Mouse (Mus musculus): Measurements from ENCODE around the gene Eml5. TPM values are rescaled to one million over a fixed set of nuclear protein-coding genes. Genes with fewer than 3 reads are reported as not detected.

Gene Eml5
- polyA plus RNA-seq, 1 experiment from 2014 or later, result 5.4 TPM

- H3K4me3 ChIP-seq, result no peak overlapping the region
- no peaks in the 10 kb centered on the region for H3K27me3 ChIP-seq (replicated peaks)
- no peak for ATAC-seq (ENCODE audit: insufficient number of reproducible peaks, low FRiP score)
- no peak overlapping the region for H3K27ac ChIP-seq (ENCODE audit: poor library complexity, severe bottlenecking)
- WGBS, result 3% methylated on average over 1 of the region's 1 CpGs
- H3K36me3 ChIP-seq, result no peaks in the 10 kb centered on the region
- H3K4me2 ChIP-seq, result no peak overlapping the region
- no peaks in the 10 kb centered on the region for H3K4me1 ChIP-seq (replicated peaks)
- H3K9ac ChIP-seq, result no peak overlapping the region
- no peaks in the 10 kb centered on the region for H3K9me3 ChIP-seq (replicated peaks)
These were observed 16.8 kb downstream of the Eml5 start for GRCm38 (mm10) chr12:98884515-98884914.

GRCm38 (mm10) chr12:98881796-98882195, 19.5 kb downstream of the Eml5 start:
- Histone ChIP-seq H3K9ac (no peak overlapping the region), H3K4me1 (replicated peaks) (no peaks in the 10 kb centered on the region), H3K27me3 (replicated peaks) (no peaks in the 10 kb centered on the region), H3K27ac (ENCODE audit: poor library complexity, severe bottlenecking) (no peak overlapping the region), H3K4me2 (no peak overlapping the region), H3K4me3 (no peak overlapping the region), H3K9me3 (replicated peaks) (no peaks in the 10 kb centered on the region), H3K36me3 (no peaks in the 10 kb centered on the region)
- no peak for ATAC-seq (ENCODE audit: insufficient number of reproducible peaks, low FRiP score)
- 52% methylated on average over 5 of the region's 5 CpGs for WGBS

- Histone ChIP-seq H3K4me2 (no peak overlapping the region), H3K36me3 (no peaks in the 10 kb centered on the region), H3K27me3 (replicated peaks) (no peaks in the 10 kb centered on the region), H3K9me3 (replicated peaks) (no peaks in the 10 kb centered on the region), H3K4me3 (no peak overlapping the region), H3K9ac (no peak overlapping the region), H3K27ac (ENCODE audit: poor library complexity, severe bottlenecking) (no peak overlapping the region), H3K4me1 (replicated peaks) (no peaks in the 10 kb centered on the region)
- ATAC-seq (ENCODE audit: insufficient number of reproducible peaks, low FRiP score), result no peak
- 81% methylated on average over 1 of the region's 1 CpGs for WGBS
These were observed 22.6 kb downstream of the Eml5 start for GRCm38 (mm10) chr12:98878693-98879092.

GRCm38 (mm10) chr12:98875216-98875615, 26.1 kb downstream of the Eml5 start:
- Histone ChIP-seq H3K27ac (ENCODE audit: poor library complexity, severe bottlenecking) (no peak overlapping the region), H3K4me3 (no peak overlapping the region), H3K36me3 (no peaks in the 10 kb centered on the region), H3K9me3 (replicated peaks) (no peaks in the 10 kb centered on the region), H3K27me3 (replicated peaks) (no peaks in the 10 kb centered on the region), H3K4me1 (replicated peaks) (no peaks in the 10 kb centered on the region), H3K9ac (no peak overlapping the region), H3K4me2 (no peak overlapping the region)
- WGBS, result 65% methylated on average over 2 of the region's 2 CpGs
- no peak for ATAC-seq (ENCODE audit: insufficient number of reproducible peaks, low FRiP score)

GRCm38 (mm10) chr12:98872836-98873235, 28.4 kb downstream of the Eml5 start:
- Histone ChIP-seq H3K4me3 (no peak overlapping the region), H3K9me3 (replicated peaks) (no peaks in the 10 kb centered on the region), H3K4me1 (replicated peaks) (0 out of 2 replicates have a peak, but pooled peaks cover 4% of the 10 kb centered on the region), H3K4me2 (no peak overlapping the region), H3K9ac (no peak overlapping the region), H3K27me3 (replicated peaks) (no peaks in the 10 kb centered on the region), H3K36me3 (no peaks in the 10 kb centered on the region), H3K27ac (ENCODE audit: poor library complexity, severe bottlenecking) (no peak overlapping the region)
- WGBS, result 90% methylated on average over 10 of the region's 10 CpGs
- ATAC-seq (ENCODE audit: insufficient number of reproducible peaks, low FRiP score), result no peak

- Histone ChIP-seq H3K4me3 (no peak overlapping the region), H3K4me2 (no peak overlapping the region), H3K36me3 (peaks cover 9% of the 10 kb centered on the region; the same call in 1 of the 2 replicates), H3K27me3 (replicated peaks) (no peaks in the 10 kb centered on the region), H3K9me3 (replicated peaks) (no peaks in the 10 kb centered on the region), H3K9ac (no peak overlapping the region), H3K27ac (ENCODE audit: poor library complexity, severe bottlenecking) (no peak overlapping the region), H3K4me1 (replicated peaks) (0 out of 2 replicates have a peak, but pooled peaks cover 4% of the 10 kb centered on the region)
- 76% methylated on average over 4 of the region's 4 CpGs for WGBS
- no peak for ATAC-seq (ENCODE audit: insufficient number of reproducible peaks, low FRiP score)
These were observed 37.8 kb downstream of the Eml5 start for GRCm38 (mm10) chr12:98863436-98863835.

GRCm38 (mm10) chr12:98860316-98860715, 41.0 kb downstream of the Eml5 start:
- Histone ChIP-seq H3K4me2 (no peak overlapping the region), H3K4me1 (replicated peaks) (no peaks in the 10 kb centered on the region), H3K4me3 (no peak overlapping the region), H3K36me3 (peaks cover 9% of the 10 kb centered on the region; the same call in 1 of the 2 replicates), H3K27me3 (replicated peaks) (no peaks in the 10 kb centered on the region), H3K9ac (no peak overlapping the region), H3K9me3 (replicated peaks) (no peaks in the 10 kb centered on the region), H3K27ac (ENCODE audit: poor library complexity, severe bottlenecking) (no peak overlapping the region)
- ATAC-seq (ENCODE audit: insufficient number of reproducible peaks, low FRiP score), result no peak
- 77% methylated on average over 2 of the region's 2 CpGs for WGBS

GRCm38 (mm10) chr12:98850767-98851166, 50.5 kb downstream of the Eml5 start:
- Histone ChIP-seq H3K9ac (no peak overlapping the region), H3K9me3 (replicated peaks) (no peaks in the 10 kb centered on the region), H3K4me1 (replicated peaks) (no peaks in the 10 kb centered on the region), H3K27ac (ENCODE audit: poor library complexity, severe bottlenecking) (no peak overlapping the region), H3K4me3 (no peak overlapping the region), H3K36me3 (no peaks in the 10 kb centered on the region), H3K27me3 (replicated peaks) (no peaks in the 10 kb centered on the region), H3K4me2 (no peak overlapping the region)
- ATAC-seq (ENCODE audit: insufficient number of reproducible peaks, low FRiP score), result no peak
- WGBS, result 28% methylated on average over 3 of the region's 3 CpGs

GRCm38 (mm10) chr12:98844774-98845173, 56.5 kb downstream of the Eml5 start:
- 81% methylated on average over 3 of the region's 3 CpGs for WGBS
- no peak for ATAC-seq (ENCODE audit: insufficient number of reproducible peaks, low FRiP score)
- no peak overlapping the region for H3K27ac ChIP-seq (ENCODE audit: poor library complexity, severe bottlenecking)
- no peak overlapping the region for H3K9ac ChIP-seq
- 0 out of 2 replicates have a peak, but pooled peaks cover 5% of the 10 kb centered on the region for H3K36me3 ChIP-seq
- H3K27me3 ChIP-seq (replicated peaks), result no peaks in the 10 kb centered on the region
- H3K4me2 ChIP-seq, result no peak overlapping the region
- H3K9me3 ChIP-seq (replicated peaks), result no peaks in the 10 kb centered on the region
- H3K4me3 ChIP-seq, result no peak overlapping the region
- no peaks in the 10 kb centered on the region for H3K4me1 ChIP-seq (replicated peaks)

GRCm38 (mm10) chr12:98840135-98840534, 61.1 kb downstream of the Eml5 start:
- 77% methylated on average over 3 of the region's 3 CpGs for WGBS
- H3K4me1 ChIP-seq (replicated peaks), result no peaks in the 10 kb centered on the region
- H3K36me3 ChIP-seq, result 0 out of 2 replicates have a peak, but pooled peaks cover 5% of the 10 kb centered on the region
- H3K27ac ChIP-seq (ENCODE audit: poor library complexity, severe bottlenecking), result no peak overlapping the region
- H3K4me2 ChIP-seq, result no peak overlapping the region
- no peak overlapping the region for H3K9ac ChIP-seq
- no peak overlapping the region for H3K4me3 ChIP-seq
- ATAC-seq (ENCODE audit: insufficient number of reproducible peaks, low FRiP score), result no peak
- H3K9me3 ChIP-seq (replicated peaks), result no peaks in the 10 kb centered on the region
- no peaks in the 10 kb centered on the region for H3K27me3 ChIP-seq (replicated peaks)

- Histone ChIP-seq H3K4me1 (replicated peaks) (0 out of 2 replicates have a peak, but pooled peaks cover under 1% of the 10 kb centered on the region), H3K9me3 (replicated peaks) (no peaks in the 10 kb centered on the region), H3K27me3 (replicated peaks) (no peaks in the 10 kb centered on the region), H3K4me2 (no peak overlapping the region), H3K27ac (ENCODE audit: poor library complexity, severe bottlenecking) (no peak overlapping the region), H3K4me3 (no peak overlapping the region), H3K36me3 (0 out of 2 replicates have a peak, but pooled peaks cover 5% of the 10 kb centered on the region), H3K9ac (no peak overlapping the region)
- 89% methylated on average over 3 of the region's 3 CpGs for WGBS
- no peak for ATAC-seq (ENCODE audit: insufficient number of reproducible peaks, low FRiP score)
These were observed 63.3 kb downstream of the Eml5 start for GRCm38 (mm10) chr12:98837940-98838339.

- WGBS, result 77% methylated on average over 2 of the region's 2 CpGs
- H3K9ac ChIP-seq, result no peak overlapping the region
These were observed 65.8 kb downstream of the Eml5 start for GRCm38 (mm10) chr12:98835466-98835865.

More at GRCm38 (mm10) chr12:98835466-98835865, 65.8 kb downstream of the Eml5 start:
- no peak for ATAC-seq (ENCODE audit: insufficient number of reproducible peaks, low FRiP score)
- H3K4me2 ChIP-seq, result no peak overlapping the region
- H3K36me3 ChIP-seq, result no peaks in the 10 kb centered on the region
- H3K4me3 ChIP-seq, result no peak overlapping the region
- no peaks in the 10 kb centered on the region for H3K27me3 ChIP-seq (replicated peaks)
- H3K27ac ChIP-seq (ENCODE audit: poor library complexity, severe bottlenecking), result no peak overlapping the region
- H3K9me3 ChIP-seq (replicated peaks), result no peaks in the 10 kb centered on the region
- H3K4me1 ChIP-seq (replicated peaks), result peaks cover 15% of the 10 kb centered on the region
